Mouse (Mus musculus): ENCODE measurements at regions not wholly inside any gene's neighbourhood (a gene's known extent, or its start where the extent isn't known, plus 50 kb on each side); places are given as distances from the start of the nearest gene placed in this dataset.

DNA sequence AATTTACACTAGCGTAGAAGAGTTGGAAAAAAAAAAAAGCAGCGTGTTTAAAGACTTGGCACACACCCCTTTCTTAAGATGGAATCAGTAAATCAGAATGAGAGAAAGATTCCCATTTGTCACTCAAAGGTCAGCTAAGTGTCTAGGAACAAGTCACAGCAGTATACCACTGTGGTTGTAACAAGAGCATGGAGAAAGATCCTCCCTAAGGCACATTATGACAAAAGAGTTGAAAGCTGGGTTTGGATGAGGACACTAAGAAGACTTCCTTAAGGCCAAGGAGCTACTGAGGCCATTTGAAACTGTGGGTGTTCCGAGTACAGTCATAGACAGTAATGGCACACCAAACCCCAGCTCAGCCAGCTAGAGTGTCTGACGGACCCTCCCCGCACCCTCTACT is 167.2 kb downstream of the Btg1 start:
- no peak for DNase-seq (ENCODE audit: low spot score in 2 of 2)

DNA sequence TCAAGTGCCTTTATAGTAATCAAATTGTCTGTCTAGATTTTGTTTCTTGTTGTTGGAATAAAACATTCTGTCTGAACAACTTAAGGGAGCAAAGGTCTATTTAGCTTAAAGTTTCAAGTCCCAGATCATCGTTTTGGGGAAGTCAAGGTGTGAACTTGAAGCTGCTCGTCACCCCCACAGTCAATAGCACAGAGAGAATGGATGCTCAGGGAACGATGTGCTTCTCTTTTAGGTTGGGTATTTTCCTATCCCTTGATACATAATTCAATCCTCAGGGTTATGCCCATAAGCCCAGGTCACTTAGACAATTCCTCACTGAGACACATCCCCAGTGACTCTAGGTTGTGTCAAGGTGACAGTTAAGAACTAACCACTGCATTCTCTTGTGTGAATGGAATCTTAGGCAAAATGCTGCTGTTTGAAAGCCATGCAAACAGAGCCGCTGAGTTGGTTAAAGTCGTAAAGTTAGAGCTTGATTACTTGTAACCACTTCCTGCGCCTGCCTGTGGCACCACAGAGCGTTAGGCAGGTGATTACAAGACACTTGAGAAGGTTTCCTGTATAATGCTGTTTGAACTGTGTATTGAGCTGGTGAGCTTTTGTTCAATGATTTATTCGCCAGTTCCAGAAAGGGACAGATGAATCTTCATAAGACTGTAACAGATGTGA is 170.2 kb downstream of the Btg1 start:
- DNase-seq (ENCODE audit: low spot score in 2 of 2): no peak

- DNase-seq (ENCODE audit: low spot score in 2 of 2): no peak
Observed at GRCm38 (mm10) chr10:96787572-96787946, 170.8 kb downstream of the Btg1 start.

- no peak for DNase-seq (ENCODE audit: low spot score in 2 of 2)
Observed at GRCm38 (mm10) chr10:96788352-96789016, 171.7 kb downstream of the Btg1 start.

DNA sequence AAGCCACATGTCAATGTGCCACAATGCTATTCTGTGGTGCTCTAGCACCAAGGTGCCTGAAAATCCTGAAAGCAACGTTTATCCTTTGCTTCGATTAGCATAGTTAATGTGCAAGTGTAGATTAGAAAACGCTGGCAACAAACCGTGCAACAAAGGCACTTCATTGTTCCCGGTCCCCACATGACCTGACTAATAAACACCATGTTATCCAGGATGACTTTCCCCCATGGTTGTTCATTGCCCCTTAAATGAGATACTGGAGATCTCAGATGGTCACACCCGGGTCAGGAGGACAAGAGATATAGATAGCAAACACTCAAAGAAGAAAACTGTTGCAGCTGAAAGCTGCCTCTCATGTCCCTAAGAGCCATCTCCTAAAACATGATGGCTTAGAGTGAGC is 180.3 kb downstream of the Btg1 start:
- DNase-seq (ENCODE audit: low spot score in 2 of 2): no peak

GRCm38 (mm10) chr10:96800801-96801200 is 184.0 kb downstream of the Btg1 start:
- DNase-seq (ENCODE audit: low spot score in 2 of 2): no peak

- DNase-seq (ENCODE audit: low spot score in 2 of 2): no peak
Observed at GRCm38 (mm10) chr10:96804030-96804784, 187.4 kb downstream of the Btg1 start.

GRCm38 (mm10) chr10:96806579-96806978 is 189.8 kb downstream of the Btg1 start:
- no peak for DNase-seq (ENCODE audit: low spot score in 2 of 2)

DNA sequence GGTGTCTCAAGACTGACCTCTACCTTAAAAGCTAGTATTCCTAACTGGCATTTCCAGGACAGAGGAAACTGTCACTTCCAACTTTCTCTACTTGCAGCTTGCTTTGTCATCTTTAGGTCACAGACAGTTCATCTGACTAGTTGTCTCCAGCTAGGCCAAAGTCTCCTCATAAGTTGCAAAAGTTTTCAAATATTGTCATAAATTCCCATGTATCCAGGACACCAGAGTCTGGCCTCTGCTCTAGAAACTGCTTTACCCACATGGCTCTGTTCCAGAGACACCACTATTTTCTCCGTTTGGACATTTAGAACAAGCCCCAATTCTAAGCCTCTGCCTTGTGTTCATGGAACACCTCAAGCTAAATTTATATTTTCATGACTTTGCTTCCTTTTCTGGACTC is 205.0 kb downstream of the Btg1 start:
- no peak for DNase-seq (ENCODE audit: low spot score in 2 of 2)

- no peak for DNase-seq (ENCODE audit: low spot score in 2 of 2)
Observed at GRCm38 (mm10) chr10:96822344-96823335, 205.8 kb downstream of the Btg1 start.

GRCm38 (mm10) chr10:96826234-96826788 is 209.5 kb downstream of the Btg1 start:
- no peak for DNase-seq (ENCODE audit: low spot score in 2 of 2)

GRCm38 (mm10) chr10:96827971-96828370 is 211.2 kb downstream of the Btg1 start:
- DNase-seq (ENCODE audit: low spot score in 2 of 2): no peak

- DNase-seq (ENCODE audit: low spot score in 2 of 2): no peak
Observed at GRCm38 (mm10) chr10:96828581-96829246, 211.9 kb downstream of the Btg1 start.

- DNase-seq (ENCODE audit: low spot score in 2 of 2): no peak
Observed at GRCm38 (mm10) chr10:96831071-96831470, 214.3 kb downstream of the Btg1 start.

- DNase-seq (ENCODE audit: low spot score in 2 of 2): no peak
Observed at GRCm38 (mm10) chr10:96837230-96837629, 220.4 kb downstream of the Btg1 start.

GRCm38 (mm10) chr10:96841128-96841527 is 224.3 kb downstream of the Btg1 start:
- no peak for DNase-seq (ENCODE audit: low spot score in 2 of 2)

- DNase-seq (ENCODE audit: low spot score in 2 of 2): no peak
Observed at GRCm38 (mm10) chr10:96841956-96842355, 225.2 kb downstream of the Btg1 start.

DNA sequence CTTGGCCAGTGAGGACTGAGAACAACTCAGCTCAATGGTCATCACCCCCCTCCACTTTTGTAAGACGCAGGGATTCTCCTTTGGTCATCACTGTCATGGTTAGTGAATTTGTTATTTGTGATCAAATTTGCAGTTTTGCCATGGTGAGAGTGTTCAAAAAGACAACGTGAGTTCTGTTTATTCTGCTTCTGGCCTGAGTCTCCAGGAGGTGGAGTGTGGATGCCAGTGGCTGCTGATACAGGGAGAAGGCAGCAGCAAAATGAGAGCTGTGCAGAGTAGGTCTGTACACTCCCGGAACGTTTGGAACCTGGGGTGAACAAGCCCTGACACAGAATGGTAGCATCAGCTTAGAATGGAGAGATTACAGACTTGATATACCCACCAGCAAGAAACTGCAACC is 229.1 kb downstream of the Btg1 start:
- no peak for DNase-seq (ENCODE audit: low spot score in 2 of 2)

DNA sequence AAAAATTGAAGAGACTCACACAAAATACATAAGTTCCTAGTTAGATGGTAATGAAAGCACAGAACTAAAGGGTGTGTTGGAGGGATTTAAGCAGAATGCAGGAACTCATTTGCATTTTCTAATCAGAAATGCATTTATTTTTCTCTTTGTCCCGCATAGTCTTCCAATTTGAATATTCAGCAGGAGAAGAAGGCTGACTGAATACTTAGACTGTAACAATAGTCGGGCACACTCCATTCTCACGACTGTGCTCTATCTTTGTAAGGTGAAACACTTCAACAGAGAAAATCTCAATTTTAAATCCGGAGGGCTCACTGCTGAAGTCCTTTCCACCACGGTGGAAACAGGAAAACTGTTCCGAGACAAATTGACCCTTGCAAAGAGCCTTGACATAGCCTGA is 230.2 kb downstream of the Btg1 start:
- DNase-seq (ENCODE audit: low spot score in 2 of 2): no peak

Data from adrenal gland, adult 18-20 months (tissue).